Mouse (Mus musculus): ENCODE data around the gene Krtap9-5. TPM values are rescaled to one million over a fixed set of nuclear protein-coding genes. Genes with fewer than 3 reads are reported as not detected.

The Krtap9-5 gene
- polyA plus RNA-seq, 1 experiment = not detected

DNA sequence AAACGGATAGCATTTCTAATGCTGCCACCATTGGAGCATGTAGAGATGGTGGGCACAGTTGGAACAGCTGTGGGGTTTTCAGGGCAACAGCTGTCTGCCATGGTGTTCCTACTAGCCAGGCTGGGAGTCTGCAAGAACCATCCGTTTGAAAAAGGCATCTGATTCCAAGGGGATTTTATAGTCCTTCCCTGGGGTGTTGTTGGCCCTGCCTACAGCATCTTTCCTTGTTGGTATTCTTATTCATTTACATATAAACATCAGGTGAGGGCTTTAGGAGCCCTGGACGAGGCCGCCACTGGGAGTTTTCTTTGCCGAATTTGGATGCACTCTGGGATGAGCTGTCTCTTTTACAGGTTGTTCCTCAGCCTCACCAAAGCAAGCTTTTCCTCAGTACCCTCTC is 30.7 kb downstream of the Krtap9-5 start, which contains the start of gene Krtap29-1:
Gene Krtap29-1 (minus strand): TSS at position 101 of the 400 bp plus-strand sequence.
- Histone ChIP-seq H3K4me3 (ENCODE audit: control insufficient read depth, low read depth, low read length) (no peak within 1 kb of the TSS), H3K4me1 (ENCODE audit: control insufficient read depth, insufficient read depth, low read length) (no peaks in the 10 kb centered on the region), H3K36me3 (ENCODE audit: control insufficient read depth, insufficient read depth, low read length) (no peaks in the 10 kb centered on the region), H3K27ac (ENCODE audit: control insufficient read depth, insufficient read depth, low read depth, low read length) (no peak within 1 kb of the TSS), H3K27me3 (ENCODE audit: control insufficient read depth, insufficient read depth, low read length) (no peaks in the 10 kb centered on the region)
- no peak for TF ChIP-seq CTCF (IDR thresholded peaks at IDR 0.05; ENCODE audit: control insufficient read depth, insufficient read depth, insufficient replicate concordance, low read depth, low read length)
- no peak for TF ChIP-seq POLR2A (IDR thresholded peaks at IDR 0.05; ENCODE audit: control insufficient read depth, low read depth, low read length)

DNA sequence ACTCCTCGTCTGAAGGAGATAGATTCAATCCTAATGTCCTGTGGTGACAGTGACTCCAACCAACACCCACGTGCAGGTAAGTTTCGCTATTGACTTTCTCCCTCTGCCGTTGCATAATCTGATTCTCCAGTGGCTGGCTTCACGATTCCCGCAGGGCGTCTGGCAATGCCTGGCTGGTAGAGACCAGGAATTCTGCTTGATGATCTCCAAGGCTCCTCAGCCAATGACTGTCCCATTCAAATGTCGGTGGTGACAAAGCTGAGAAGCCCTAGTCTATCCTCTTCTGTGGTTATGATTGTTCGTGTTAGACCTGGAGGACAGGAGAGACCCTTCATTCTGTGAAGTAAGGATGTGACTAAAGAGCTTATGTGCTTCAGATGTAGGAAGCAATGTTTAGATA is 34.5 kb downstream of the Krtap9-5 start:
- Histone ChIP-seq H3K36me3 (ENCODE audit: control insufficient read depth, insufficient read depth, low read length) (no peaks in the 10 kb centered on the region), H3K27ac (ENCODE audit: control insufficient read depth, insufficient read depth, low read depth, low read length) (no peak overlapping the region), H3K27me3 (ENCODE audit: control insufficient read depth, insufficient read depth, low read length) (no peaks in the 10 kb centered on the region), H3K4me1 (ENCODE audit: control insufficient read depth, insufficient read depth, low read length) (no peaks in the 10 kb centered on the region), H3K4me3 (ENCODE audit: control insufficient read depth, low read depth, low read length) (no peak overlapping the region)
- TF ChIP-seq POLR2A (IDR thresholded peaks at IDR 0.05; ENCODE audit: control insufficient read depth, low read depth, low read length) (no peak), CTCF (IDR thresholded peaks at IDR 0.05; ENCODE audit: control insufficient read depth, insufficient read depth, insufficient replicate concordance, low read depth, low read length) (no peak)

DNA sequence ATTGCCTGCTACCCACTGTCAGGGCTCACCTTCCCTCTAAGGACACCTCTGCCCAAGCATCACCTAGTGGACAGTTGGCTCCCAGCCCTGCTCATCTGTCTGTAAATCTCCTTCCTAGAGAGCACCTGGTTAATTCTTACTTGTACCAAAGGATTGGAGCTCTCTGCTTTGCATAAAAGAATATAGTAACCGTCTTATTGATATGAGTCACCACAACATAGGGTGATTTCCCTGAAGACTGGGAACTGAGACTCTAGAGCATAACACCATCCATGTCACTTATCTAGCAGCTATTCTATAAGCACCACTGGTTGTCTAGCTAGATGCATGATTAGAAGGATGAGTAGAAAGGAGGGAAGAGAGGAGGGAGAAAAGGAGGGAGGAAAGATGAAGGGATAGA is 35.2 kb downstream of the Krtap9-5 start:
- TF ChIP-seq POLR2A (IDR thresholded peaks at IDR 0.05; ENCODE audit: control insufficient read depth, low read depth, low read length) = no peak
- TF ChIP-seq CTCF (IDR thresholded peaks at IDR 0.05; ENCODE audit: control insufficient read depth, insufficient read depth, insufficient replicate concordance, low read depth, low read length) = no peak

DNA sequence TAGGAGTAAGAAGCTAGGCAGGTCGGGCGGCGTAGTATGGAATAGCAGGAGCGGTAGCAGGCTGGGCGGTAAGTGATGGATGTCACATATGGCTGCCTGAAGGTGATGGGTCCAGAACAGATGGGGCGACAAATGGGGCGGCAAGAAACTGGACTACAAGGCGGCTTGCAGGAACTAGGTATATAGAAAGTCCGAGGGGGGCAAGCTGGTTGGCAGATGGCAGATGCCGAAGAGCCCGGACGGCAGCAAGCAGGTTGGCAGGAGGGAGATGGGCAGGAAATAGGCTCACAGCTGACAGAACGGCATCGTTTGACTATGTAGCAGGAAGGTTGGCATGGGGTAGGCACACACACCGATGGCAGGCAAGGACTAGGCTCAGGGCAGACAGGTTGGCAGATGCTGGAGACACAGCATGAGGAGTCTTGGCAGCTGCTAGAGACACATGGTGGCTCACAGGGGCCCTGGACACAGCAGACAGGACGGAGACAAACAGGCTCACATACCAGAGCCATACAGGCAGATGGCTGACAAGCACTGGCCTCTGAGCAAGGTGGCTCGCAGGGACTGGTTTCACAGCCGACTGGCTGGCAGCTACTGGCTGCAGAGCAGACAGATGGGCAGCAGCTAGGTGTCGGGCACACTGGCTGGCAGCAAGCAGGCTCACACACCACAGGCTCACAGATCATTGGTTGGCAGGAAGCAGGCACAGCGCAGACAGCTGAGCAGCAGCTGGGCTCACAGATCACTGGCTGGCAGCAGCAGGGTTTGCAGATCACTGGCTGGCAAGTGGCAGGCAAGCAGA is 37.2 kb downstream of the Krtap9-5 start:
- Histone ChIP-seq H3K27me3 (ENCODE audit: control insufficient read depth, insufficient read depth, low read length) (no peaks in the 10 kb centered on the region), H3K36me3 (ENCODE audit: control insufficient read depth, insufficient read depth, low read length) (no peaks in the 10 kb centered on the region), H3K27ac (ENCODE audit: control insufficient read depth, insufficient read depth, low read depth, low read length) (no peak overlapping the region), H3K4me3 (ENCODE audit: control insufficient read depth, low read depth, low read length) (no peak overlapping the region), H3K4me1 (ENCODE audit: control insufficient read depth, insufficient read depth, low read length) (no peaks in the 10 kb centered on the region)
- TF ChIP-seq POLR2A (IDR thresholded peaks at IDR 0.05; ENCODE audit: control insufficient read depth, low read depth, low read length) (no peak), CTCF (IDR thresholded peaks at IDR 0.05; ENCODE audit: control insufficient read depth, insufficient read depth, insufficient replicate concordance, low read depth, low read length) (no peak)

More for the DNA sequence above, 35.2 kb downstream of the Krtap9-5 start:
- Histone ChIP-seq H3K4me1 (ENCODE audit: control insufficient read depth, insufficient read depth, low read length) (no peaks in the 10 kb centered on the region), H3K27ac (ENCODE audit: control insufficient read depth, insufficient read depth, low read depth, low read length) (no peak overlapping the region), H3K36me3 (ENCODE audit: control insufficient read depth, insufficient read depth, low read length) (no peaks in the 10 kb centered on the region), H3K4me3 (ENCODE audit: control insufficient read depth, low read depth, low read length) (no peak overlapping the region), H3K27me3 (ENCODE audit: control insufficient read depth, insufficient read depth, low read length) (no peaks in the 10 kb centered on the region)

DNA sequence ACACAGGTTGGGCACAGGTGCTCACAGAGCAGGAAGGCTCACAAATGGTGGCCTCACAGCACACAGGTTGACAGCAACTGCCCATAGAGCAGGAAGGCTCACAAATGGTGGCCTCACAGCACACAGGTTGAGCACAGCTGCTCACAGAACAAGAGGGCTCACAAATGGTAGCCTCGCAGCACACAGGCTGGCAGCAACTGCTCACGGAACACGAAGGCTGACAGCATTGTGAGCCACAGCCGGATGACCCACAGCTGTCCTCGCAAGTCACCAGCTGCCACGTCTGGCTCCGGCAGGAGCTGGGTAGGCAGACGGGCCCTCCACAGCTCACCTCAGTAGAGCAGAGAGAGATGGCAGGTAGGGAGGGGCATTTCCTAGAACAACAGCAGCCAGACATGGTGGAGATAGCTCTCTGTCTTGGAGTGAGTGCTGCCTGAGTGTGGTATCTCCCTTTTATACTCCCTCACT is 37.9 kb downstream of the Krtap9-5 start, which contains the start of gene Krtap16-1:
Gene Krtap16-1 (minus strand): TSS at position 418 of the 468 bp plus-strand sequence.
- H3K36me3 ChIP-seq (ENCODE audit: control insufficient read depth, insufficient read depth, low read length) = no peaks in the 10 kb centered on the region

DNA sequence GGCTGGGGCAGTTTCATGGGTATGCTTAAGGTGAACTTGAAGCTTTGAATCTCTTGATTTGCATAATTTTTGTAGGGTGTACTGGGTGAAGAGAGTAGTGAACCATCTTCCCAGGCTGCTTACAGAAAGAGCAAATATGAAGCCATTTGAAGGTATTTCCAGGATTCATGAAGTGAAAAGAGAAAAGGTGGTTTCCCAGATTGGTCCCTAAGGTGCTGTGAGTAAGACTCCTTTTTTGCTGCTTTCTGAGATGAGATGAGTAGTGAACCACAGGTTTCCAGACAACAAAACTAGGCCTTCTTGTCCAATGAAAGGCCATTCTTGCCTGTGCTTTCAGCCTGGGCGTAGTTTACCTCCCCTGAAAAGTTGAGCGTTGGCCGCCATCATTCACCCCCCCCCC is 40.3 kb downstream of the Krtap9-5 start:
- peaks cover 2% of the 10 kb centered on the region; the same call in 1 of the 2 replicates for H3K4me1 ChIP-seq (ENCODE audit: control insufficient read depth, insufficient read depth, low read length)

More for the DNA sequence above, 37.9 kb downstream of the Krtap9-5 start, which contains the start of gene Krtap16-1:
- no peak within 1 kb of the TSS for H3K27ac ChIP-seq (ENCODE audit: control insufficient read depth, insufficient read depth, low read depth, low read length)
- TF ChIP-seq POLR2A (IDR thresholded peaks at IDR 0.05; ENCODE audit: control insufficient read depth, low read depth, low read length) (no peak), CTCF (IDR thresholded peaks at IDR 0.05; ENCODE audit: control insufficient read depth, insufficient read depth, insufficient replicate concordance, low read depth, low read length) (no peak)
- H3K27me3 ChIP-seq (ENCODE audit: control insufficient read depth, insufficient read depth, low read length) = no peaks in the 10 kb centered on the region
- H3K4me3 ChIP-seq (ENCODE audit: control insufficient read depth, low read depth, low read length) = no peak within 1 kb of the TSS
- H3K4me1 ChIP-seq (ENCODE audit: control insufficient read depth, insufficient read depth, low read length) = no peaks in the 10 kb centered on the region

DNA sequence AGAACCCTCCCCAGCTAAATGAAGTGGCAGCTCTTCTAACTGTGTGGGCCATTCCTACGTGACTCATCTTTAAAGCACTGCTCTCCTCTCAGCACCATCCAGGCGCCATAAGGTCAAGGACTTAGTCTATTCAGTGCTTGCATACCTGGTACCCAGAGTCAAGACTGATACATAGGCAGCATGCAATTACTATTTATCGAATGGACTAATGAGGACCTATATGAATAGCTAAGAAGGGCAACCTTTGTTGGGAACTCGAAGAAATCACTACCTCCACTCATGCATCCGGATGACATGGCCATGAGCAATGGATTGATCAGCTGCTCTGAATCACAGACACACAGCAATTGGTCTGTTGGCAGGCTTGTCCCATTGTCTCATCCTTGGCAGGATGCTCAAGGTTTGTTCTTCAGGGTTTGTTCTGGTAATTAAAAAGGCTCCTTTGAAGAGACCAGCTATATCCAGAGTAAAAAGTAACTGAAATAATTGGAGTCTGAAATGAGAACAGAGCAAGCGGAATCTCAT is 41.7 kb downstream of the Krtap9-5 start:
- Histone ChIP-seq H3K27me3 (ENCODE audit: control insufficient read depth, insufficient read depth, low read length) (no peaks in the 10 kb centered on the region), H3K27ac (ENCODE audit: control insufficient read depth, insufficient read depth, low read depth, low read length) (no peak overlapping the region), H3K4me3 (ENCODE audit: control insufficient read depth, low read depth, low read length) (no peak overlapping the region), H3K4me1 (ENCODE audit: control insufficient read depth, insufficient read depth, low read length) (peaks cover 2% of the 10 kb centered on the region; the same call in 1 of the 2 replicates), H3K36me3 (ENCODE audit: control insufficient read depth, insufficient read depth, low read length) (no peaks in the 10 kb centered on the region)
- TF ChIP-seq CTCF (IDR thresholded peaks at IDR 0.05; ENCODE audit: control insufficient read depth, insufficient read depth, insufficient replicate concordance, low read depth, low read length) = no peak
- no peak for TF ChIP-seq POLR2A (IDR thresholded peaks at IDR 0.05; ENCODE audit: control insufficient read depth, low read depth, low read length)

More for the DNA sequence above, 40.3 kb downstream of the Krtap9-5 start:
- Histone ChIP-seq H3K36me3 (ENCODE audit: control insufficient read depth, insufficient read depth, low read length) (no peaks in the 10 kb centered on the region), H3K4me3 (ENCODE audit: control insufficient read depth, low read depth, low read length) (no peak overlapping the region), H3K27ac (ENCODE audit: control insufficient read depth, insufficient read depth, low read depth, low read length) (no peak overlapping the region), H3K27me3 (ENCODE audit: control insufficient read depth, insufficient read depth, low read length) (no peaks in the 10 kb centered on the region)
- TF ChIP-seq CTCF (IDR thresholded peaks at IDR 0.05; ENCODE audit: control insufficient read depth, insufficient read depth, insufficient replicate concordance, low read depth, low read length) (no peak), POLR2A (IDR thresholded peaks at IDR 0.05; ENCODE audit: control insufficient read depth, low read depth, low read length) (no peak)
